8 mouse cellular contexts compared by ENCODE assay signal in the genomic region with DNA sequence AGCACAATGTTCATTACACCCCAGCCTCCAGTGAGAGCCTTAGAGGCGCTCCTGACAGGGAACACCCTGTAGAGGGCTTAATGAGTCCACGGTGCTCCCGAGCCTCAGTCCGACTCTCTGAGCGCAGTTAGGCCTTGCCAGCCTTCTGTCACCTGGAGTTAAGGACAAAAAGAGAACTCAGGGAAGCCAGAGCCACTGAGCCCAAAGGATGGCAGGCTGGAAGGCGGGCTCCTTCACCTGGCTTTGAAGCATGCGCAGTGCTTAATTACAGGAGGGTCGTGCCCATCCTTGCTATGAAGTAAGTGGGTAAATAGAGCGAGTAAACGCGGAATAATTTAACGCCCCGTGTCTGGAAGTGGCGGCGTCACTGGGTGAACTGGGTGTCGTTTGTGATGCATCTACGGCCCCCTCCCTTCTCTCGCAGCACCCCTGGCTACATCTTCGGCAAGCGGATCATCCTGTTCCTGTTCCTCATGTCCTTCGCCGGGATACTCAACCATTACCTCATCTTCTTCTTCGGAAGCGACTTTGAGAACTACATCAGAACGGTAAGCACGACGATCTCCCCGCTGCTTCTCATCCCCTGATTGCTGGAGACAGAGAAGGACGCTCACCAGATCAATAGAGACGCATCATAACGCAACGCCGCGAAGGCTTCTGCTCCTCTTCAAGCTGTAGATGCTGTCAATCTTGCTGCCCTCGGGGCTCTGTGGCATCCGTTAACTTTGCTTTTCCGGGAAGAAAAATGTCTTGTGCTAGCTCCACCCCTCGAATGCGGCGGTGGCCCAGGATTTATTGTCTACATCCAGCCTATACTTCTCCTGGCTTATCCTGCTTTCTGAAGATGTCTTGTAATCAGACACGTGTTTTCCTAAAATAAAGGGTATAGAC. TPM values are rescaled to one million over a fixed set of nuclear protein-coding genes. Genes with fewer than 3 reads are reported as not detected.
DNase-seq lines count a peak whose midpoint lies in the region; ATAC-seq and TF ChIP-seq lines count a peak whose summit lies in the region.

No protein-coding gene starts in this region.

- H3K9ac ChIP-seq in lung, embryonic 15.5 days = peak overlapping the region; percentile 17; the same call in 1 of the 2 replicates
- H3K9ac ChIP-seq in hindbrain, embryonic 12.5 days = peak overlapping the region; percentile 44
- H3K9ac ChIP-seq in liver, embryonic 12.5 days = no peak overlapping the region

- TF ChIP-seq CTCF in cortical plate, adult 2 months (IDR thresholded peaks at IDR 0.05; ENCODE audit: extremely low read depth, insufficient read depth, low read length) = no peak

- peak; percentile 59; the same call in 1 of the 2 replicates for ATAC-seq in lung, embryonic 15.5 days (ENCODE audit: borderline replicate concordance, extremely low read depth, low FRiP score, low TSS enrichment)
- ATAC-seq in hindbrain, embryonic 12.5 days (ENCODE audit: low FRiP score) = peak; percentile 43; the same call in 1 of the 2 replicates
- no peak for ATAC-seq in liver, embryonic 12.5 days
- ATAC-seq in megakaryocyte-erythroid progenitor cell, adult 5-6 weeks (replicated peaks; ENCODE audit: low FRiP score, low TSS enrichment, poor library complexity, severe bottlenecking) = no peak

- TF ChIP-seq POLR2A in cortical plate, adult 2 months (IDR thresholded peaks at IDR 0.05; ENCODE audit: extremely low read depth, insufficient read depth, low read length) = 0 out of 2 replicates have a peak, but pooled peaks have one; percentile 47

- H3K9me3 ChIP-seq in lung, embryonic 15.5 days = no peaks in the 10 kb centered on the region
- H3K9me3 ChIP-seq in hindbrain, embryonic 12.5 days (replicated peaks) = peaks cover 5% of the 10 kb centered on the region
- H3K9me3 ChIP-seq in liver, embryonic 12.5 days (replicated peaks) = peaks cover 6% of the 10 kb centered on the region; the same call in 1 of the 2 replicates

- peak overlapping the region; percentile 63 for H3K4me2 ChIP-seq in lung, embryonic 15.5 days
- peak overlapping the region; percentile 55 for H3K4me2 ChIP-seq in hindbrain, embryonic 12.5 days (replicated peaks)
- H3K4me2 ChIP-seq in liver, embryonic 12.5 days = peak overlapping the region; percentile 36

- DNase-seq in lung, postnatal 4 days = no peak
- DNase-seq in T-cell, adult 2 months (ENCODE audit: low spot score) = no peak
- no peak for DNase-seq in left cerebral cortex, adult 11 months (ENCODE audit: low spot score)

- no peaks in the 10 kb centered on the region for H3K36me3 ChIP-seq in lung, embryonic 15.5 days
- no peaks in the 10 kb centered on the region for H3K36me3 ChIP-seq in hindbrain, embryonic 12.5 days
- peaks cover under 1% of the 10 kb centered on the region for H3K36me3 ChIP-seq in liver, embryonic 12.5 days

- H3K27ac ChIP-seq in lung, embryonic 15.5 days = no peak overlapping the region
- H3K27ac ChIP-seq in cortical plate, adult 2 months (ENCODE audit: insufficient read depth, low read length) = no peak overlapping the region
- no peak overlapping the region for H3K27ac ChIP-seq in hindbrain, embryonic 12.5 days
- no peak overlapping the region for H3K27ac ChIP-seq in liver, embryonic 12.5 days

- peaks cover 7% of the 10 kb centered on the region; the same call in 1 of the 2 replicates for H3K27me3 ChIP-seq in lung, embryonic 15.5 days
- H3K27me3 ChIP-seq in hindbrain, embryonic 12.5 days = peaks cover 8% of the 10 kb centered on the region; the same call in 1 of the 2 replicates
- H3K27me3 ChIP-seq in liver, embryonic 12.5 days (replicated peaks) = peaks cover 3% of the 10 kb centered on the region; the same call in 1 of the 2 replicates

- WGBS in lung, embryonic 15.5 days = 23% methylated on average over 41 of the region's 41 CpGs
- WGBS in hindbrain, embryonic 12.5 days = 28% methylated on average over 41 of the region's 41 CpGs
- WGBS in liver, embryonic 12.5 days (ENCODE audit: insufficient replicate concordance) = 68% methylated on average over 41 of the region's 41 CpGs

- peak overlapping the region; percentile 28 for H3K4me3 ChIP-seq in lung, embryonic 15.5 days
- H3K4me3 ChIP-seq in cortical plate, adult 2 months (ENCODE audit: insufficient read depth, low read length) = peak overlapping the region; percentile 42
- H3K4me3 ChIP-seq in hindbrain, embryonic 12.5 days = peak overlapping the region; percentile 30
- peak overlapping the region; percentile 14; the same call in 1 of the 2 replicates for H3K4me3 ChIP-seq in liver, embryonic 12.5 days

- H3K4me1 ChIP-seq in lung, embryonic 15.5 days = peaks cover 6% of the 10 kb centered on the region
- no peaks in the 10 kb centered on the region for H3K4me1 ChIP-seq in cortical plate, adult 2 months (ENCODE audit: control insufficient read depth, insufficient read depth, low read length)
- H3K4me1 ChIP-seq in hindbrain, embryonic 12.5 days = peaks cover 15% of the 10 kb centered on the region; the same call in 1 of the 2 replicates
- H3K4me1 ChIP-seq in liver, embryonic 12.5 days = no peaks in the 10 kb centered on the region

RNA-seq across cellular contexts. Expression of gene Alox5ap, which starts 22.8 kb away (rescaled TPM):
- polyA plus RNA-seq in lung, embryonic 15.5 days (2015; fragmentation: Nextera tagmentation; extraction: Ambion mirVana) = 19.9 and 22.4 TPM in 2 replicates
- 16.0 and 18.0 TPM in 2 replicates for polyA plus RNA-seq in cortical plate, adult 2 months (2012; rRNA removed)
- polyA plus RNA-seq in hindbrain, embryonic 12.5 days (2016; fragmentation: Nextera tagmentation; extraction: Ambion mirVana) = 5.9 and 7.1 TPM in 2 replicates
- 17.9 and 18.6 TPM in 2 replicates for polyA plus RNA-seq in liver, embryonic 12.5 days (2016; fragmentation: Nextera tagmentation; extraction: Ambion mirVana)
- total RNA-seq in megakaryocyte-erythroid progenitor cell, adult 5-6 weeks (2014; fragmentation: Nextera tagmentation) = 8.8 and 11.6 TPM in 2 replicates
- 20.9 and 41.6 TPM in 2 replicates for total RNA-seq in megakaryocyte-erythroid progenitor cell, adult 5-6 weeks (2017)

Comparison
In these comparisons a context has a peak if more than half of its experiments do, and no peak if none do; other contexts are left out.
1. ATAC-seq: peak in lung, embryonic 15.5 days (single experiment) and hindbrain, embryonic 12.5 days (single experiment); none in liver, embryonic 12.5 days (single experiment) and megakaryocyte-erythroid progenitor cell, adult 5-6 weeks (single experiment).
2. Peak in every context shown above with its lines, with median percentiles within 50 percentile points of each other: H3K4me2 ChIP-seq and H3K4me3 ChIP-seq.